Mouse (Mus musculus): ENCODE data around the gene Dennd2a. TPM values are rescaled to one million over a fixed set of nuclear protein-coding genes. Genes with fewer than 3 reads are reported as not detected.

Dennd2a gene
- polyA plus RNA-seq, 1 experiment from 2014 or later = 61.4 TPM

DNA sequence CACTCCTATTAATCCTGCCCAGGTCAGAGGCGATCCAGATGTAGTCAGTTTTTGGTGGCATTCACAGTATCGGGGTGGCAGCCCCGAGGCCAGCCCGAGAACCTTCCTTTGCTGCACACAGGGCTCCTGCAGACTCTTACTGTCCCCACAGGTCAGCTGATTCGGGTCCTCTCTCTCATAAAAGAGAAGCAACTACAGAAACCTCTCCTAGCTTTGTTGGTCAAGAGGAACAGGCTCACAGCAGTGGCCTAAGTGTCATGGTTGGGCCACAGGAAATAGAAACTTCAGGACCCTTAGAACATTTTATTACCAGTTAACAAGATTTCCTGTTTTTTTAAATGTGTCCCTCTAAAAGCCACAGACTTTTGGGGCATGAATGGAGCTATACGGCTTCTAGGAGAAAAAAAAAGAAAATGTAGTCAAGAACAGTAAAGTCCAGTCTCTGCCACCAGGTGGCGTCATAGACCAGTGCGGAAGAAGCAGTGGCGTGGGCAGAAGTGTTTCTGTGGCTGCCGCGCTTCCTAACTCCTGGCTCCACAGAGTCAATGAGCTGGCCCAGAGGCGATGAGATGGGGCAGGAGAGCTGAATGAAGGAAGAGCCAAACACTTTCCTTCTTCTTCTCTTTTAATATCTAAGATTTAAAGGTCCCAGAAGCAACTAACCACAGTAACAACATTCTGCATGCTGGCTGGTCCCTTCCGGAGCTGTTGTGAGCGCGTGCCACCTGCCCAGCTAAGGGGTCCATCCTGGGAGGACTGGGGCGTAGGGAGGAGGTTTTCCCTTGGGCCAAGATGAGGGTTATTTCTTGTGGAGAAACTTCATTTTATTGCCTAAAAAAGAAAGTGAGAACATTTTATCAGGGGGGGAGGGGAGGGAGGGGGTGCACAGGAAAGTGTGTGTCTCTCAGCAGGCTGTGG lies 94.8 kb downstream of the Dennd2a start:
- Histone ChIP-seq H3K4me2 (replicated peaks) (no peak overlapping the region), H3K9ac (replicated peaks) (no peak overlapping the region), H3K36me3 (peaks cover 57% of the 10 kb centered on the region), H3K27me3 (no peaks in the 10 kb centered on the region), H3K4me3 (no peak overlapping the region), H3K27ac (replicated peaks) (no peak overlapping the region), H3K9me3 (no peaks in the 10 kb centered on the region), H3K4me1 (no peaks in the 10 kb centered on the region)
- 49% methylated on average over 16 of the region's 16 CpGs for WGBS
- peak; percentile 66; the same call in 1 of the 2 replicates for ATAC-seq (ENCODE audit: low FRiP score, low read depth)

DNA sequence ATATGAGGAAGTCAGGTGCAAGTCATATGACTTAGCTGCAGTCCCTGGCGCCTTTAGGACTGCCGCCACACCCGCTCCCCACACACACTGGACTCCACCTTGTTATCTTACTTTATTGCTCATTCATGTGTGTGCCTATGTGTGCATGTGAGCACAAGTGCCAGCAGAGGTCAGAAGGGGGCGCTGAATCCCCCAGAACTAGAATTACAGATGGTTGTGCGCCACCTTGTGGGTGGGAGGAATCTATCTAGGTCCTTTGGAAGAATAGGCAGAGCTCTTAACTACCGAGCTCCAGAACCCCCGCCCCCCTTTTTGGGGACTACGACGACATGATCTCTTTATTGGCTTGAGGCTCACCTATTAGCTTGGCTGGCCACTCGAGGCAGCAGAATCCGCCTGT lies 97.6 kb downstream of the Dennd2a start:
- WGBS = 96% methylated on average over 11 of the region's 11 CpGs

DNA sequence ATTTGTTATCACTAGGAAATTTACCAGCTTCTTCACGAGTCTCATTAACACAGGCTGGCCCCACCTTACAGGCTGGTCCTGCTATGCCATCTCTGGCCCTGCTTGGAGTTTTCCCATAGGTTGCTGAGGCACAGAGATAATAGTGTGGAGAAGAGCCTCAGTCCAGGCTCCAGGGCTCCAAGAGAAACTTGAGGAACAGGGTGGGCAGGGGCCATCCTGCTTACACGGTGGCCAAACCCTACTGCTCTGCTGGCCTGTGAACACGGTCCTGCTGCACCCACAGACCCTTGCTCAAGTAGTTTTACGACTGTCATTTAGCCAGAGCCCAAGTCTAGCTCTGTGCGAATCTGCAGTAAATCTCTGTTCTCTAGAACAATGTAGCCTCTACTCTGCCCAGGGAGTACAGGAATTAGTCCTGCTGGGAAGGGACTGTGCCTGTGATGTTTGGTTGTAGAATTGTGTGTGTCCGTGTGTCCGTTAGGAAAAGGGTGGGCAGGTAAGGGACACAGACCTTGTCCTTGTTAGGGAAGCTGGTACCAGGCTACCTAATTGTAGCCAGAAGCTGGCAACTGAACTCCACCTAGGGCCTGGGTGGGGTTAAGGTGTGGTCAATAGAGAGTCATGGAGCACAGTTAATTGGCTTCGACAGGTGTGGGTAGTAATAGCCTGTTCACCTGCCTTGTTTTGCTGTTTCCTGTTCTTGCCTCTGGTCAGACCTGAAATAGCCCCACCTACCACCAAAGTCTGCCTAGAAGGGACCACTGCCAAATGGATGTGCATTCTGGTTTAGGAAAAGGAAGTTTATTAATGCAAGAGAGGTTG lies 102.1 kb downstream of the Dennd2a start:
- ATAC-seq (ENCODE audit: low FRiP score, low read depth) = no peak
- Histone ChIP-seq H3K36me3 (peaks cover 6% of the 10 kb centered on the region), H3K4me2 (replicated peaks) (no peak overlapping the region), H3K4me1 (no peaks in the 10 kb centered on the region), H3K27ac (replicated peaks) (no peak overlapping the region), H3K27me3 (no peaks in the 10 kb centered on the region), H3K9me3 (no peaks in the 10 kb centered on the region), H3K9ac (replicated peaks) (no peak overlapping the region), H3K4me3 (no peak overlapping the region)
- WGBS = 87% methylated on average over 8 of the region's 8 CpGs

More for the DNA sequence above, 97.6 kb downstream of the Dennd2a start:
- Histone ChIP-seq H3K27me3 (no peaks in the 10 kb centered on the region), H3K4me1 (no peaks in the 10 kb centered on the region), H3K9ac (replicated peaks) (no peak overlapping the region), H3K4me2 (replicated peaks) (no peak overlapping the region), H3K4me3 (no peak overlapping the region), H3K27ac (replicated peaks) (no peak overlapping the region), H3K36me3 (peaks cover 35% of the 10 kb centered on the region), H3K9me3 (no peaks in the 10 kb centered on the region)
- ATAC-seq (ENCODE audit: low FRiP score, low read depth) = no peak

DNA sequence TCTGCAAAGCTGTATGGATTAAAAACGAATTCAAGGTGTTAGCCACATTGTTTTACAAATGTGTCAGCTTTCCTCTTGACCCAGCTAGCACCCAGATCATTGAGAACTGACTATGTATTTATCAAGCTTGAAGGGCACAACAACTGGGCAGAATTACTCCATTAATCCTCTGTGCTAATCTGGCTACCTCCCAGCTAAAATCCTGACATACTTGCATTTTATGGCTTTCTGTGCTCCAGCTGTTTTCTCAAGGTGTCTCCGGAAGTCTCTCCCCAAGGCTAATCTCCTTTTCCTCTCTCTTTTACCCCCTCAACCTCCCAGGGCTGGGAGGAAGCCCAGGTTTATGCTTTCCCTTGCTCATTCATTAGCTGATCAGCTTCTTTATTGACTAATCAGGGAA lies 103.1 kb downstream of the Dennd2a start:
- no peaks in the 10 kb centered on the region for H3K4me1 ChIP-seq
- H3K9ac ChIP-seq (replicated peaks) = no peak overlapping the region
- H3K4me2 ChIP-seq (replicated peaks) = no peak overlapping the region
- H3K27me3 ChIP-seq = no peaks in the 10 kb centered on the region
- no peak overlapping the region for H3K4me3 ChIP-seq
- no peak overlapping the region for H3K27ac ChIP-seq (replicated peaks)
- 59% methylated on average over 2 of the region's 2 CpGs for WGBS
- no peaks in the 10 kb centered on the region for H3K9me3 ChIP-seq
- no peak for ATAC-seq (ENCODE audit: low FRiP score, low read depth)
- H3K36me3 ChIP-seq = no peaks in the 10 kb centered on the region

DNA sequence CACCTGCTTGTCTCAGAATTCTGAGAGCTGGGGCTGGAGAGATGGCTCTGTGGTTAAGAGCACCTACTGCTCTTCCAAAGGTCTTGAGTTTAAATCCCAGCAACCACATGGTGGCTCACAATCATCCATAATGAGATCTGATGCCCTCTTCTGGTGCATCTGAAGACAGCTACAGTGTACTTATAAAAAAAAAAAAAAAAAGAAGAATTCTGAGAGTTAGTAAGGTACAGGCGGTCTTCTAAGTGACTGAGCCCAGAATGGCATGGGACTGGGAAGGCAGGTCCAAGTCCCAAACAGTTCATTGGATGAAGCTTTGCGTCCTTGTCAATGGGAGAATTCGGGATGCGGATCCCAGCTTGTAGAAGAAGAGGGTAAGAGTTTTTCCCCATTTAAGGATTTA lies 104.1 kb downstream of the Dennd2a start:
- no peak overlapping the region for H3K4me2 ChIP-seq (replicated peaks)
- 92% methylated on average over 4 of the region's 4 CpGs for WGBS
- no peak for ATAC-seq (ENCODE audit: low FRiP score, low read depth)
- H3K4me1 ChIP-seq = no peaks in the 10 kb centered on the region
- H3K27ac ChIP-seq (replicated peaks) = no peak overlapping the region
- H3K27me3 ChIP-seq = no peaks in the 10 kb centered on the region
- H3K9ac ChIP-seq (replicated peaks) = no peak overlapping the region
- no peaks in the 10 kb centered on the region for H3K9me3 ChIP-seq
- H3K4me3 ChIP-seq = no peak overlapping the region
- no peaks in the 10 kb centered on the region for H3K36me3 ChIP-seq

DNA sequence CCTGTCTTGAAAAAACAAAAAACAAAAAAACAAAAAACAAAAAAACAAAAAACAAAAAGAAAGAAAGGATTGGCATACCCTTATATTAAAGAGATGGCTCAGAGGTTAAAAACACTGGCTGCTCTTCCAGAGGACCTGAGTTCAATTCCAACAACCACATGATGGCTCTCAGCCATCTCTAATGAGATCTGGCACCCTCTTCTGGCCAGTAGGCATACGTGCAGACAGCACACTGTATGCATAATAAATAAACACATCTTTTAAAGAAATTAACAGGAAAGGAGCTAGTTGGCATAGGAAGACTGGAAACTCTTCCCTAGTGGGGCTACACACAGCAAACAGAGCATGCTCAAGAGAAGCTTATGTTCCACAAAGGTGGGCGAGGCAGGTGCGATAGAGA lies 106.6 kb downstream of the Dennd2a start:
- Histone ChIP-seq H3K4me2 (replicated peaks) (no peak overlapping the region), H3K27ac (replicated peaks) (no peak overlapping the region), H3K36me3 (no peaks in the 10 kb centered on the region), H3K27me3 (no peaks in the 10 kb centered on the region), H3K4me1 (no peaks in the 10 kb centered on the region), H3K9me3 (no peaks in the 10 kb centered on the region), H3K9ac (replicated peaks) (no peak overlapping the region), H3K4me3 (no peak overlapping the region)
- WGBS = 84% methylated on average over 3 of the region's 3 CpGs
- no peak for ATAC-seq (ENCODE audit: low FRiP score, low read depth)

DNA sequence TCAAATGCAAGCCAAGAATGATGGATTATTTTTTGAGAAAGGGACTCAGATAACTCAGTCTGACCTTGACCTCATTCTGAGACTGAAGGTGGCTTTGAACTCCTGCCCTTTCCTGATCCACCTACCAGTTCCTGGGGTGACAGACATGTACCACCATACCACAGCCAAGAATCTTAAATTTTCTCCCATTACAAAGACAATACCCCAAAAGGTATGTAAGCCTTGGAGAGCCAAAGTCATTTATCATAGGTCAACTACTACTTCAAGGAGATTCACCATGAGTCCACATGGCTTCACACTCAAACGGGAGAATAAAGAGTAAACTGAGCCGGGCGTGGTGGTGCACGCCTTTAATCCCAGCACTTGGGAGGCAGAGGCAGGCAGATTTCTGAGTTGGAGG lies 107.1 kb downstream of the Dennd2a start:
- ATAC-seq (ENCODE audit: low FRiP score, low read depth) = no peak
- Histone ChIP-seq H3K36me3 (no peaks in the 10 kb centered on the region), H3K27ac (replicated peaks) (no peak overlapping the region), H3K27me3 (no peaks in the 10 kb centered on the region), H3K4me1 (0 out of 2 replicates have a peak, but pooled peaks cover 3% of the 10 kb centered on the region), H3K9ac (replicated peaks) (no peak overlapping the region), H3K9me3 (no peaks in the 10 kb centered on the region), H3K4me2 (replicated peaks) (no peak overlapping the region), H3K4me3 (no peak overlapping the region)
- WGBS = 93% methylated on average over 4 of the region's 4 CpGs

DNA sequence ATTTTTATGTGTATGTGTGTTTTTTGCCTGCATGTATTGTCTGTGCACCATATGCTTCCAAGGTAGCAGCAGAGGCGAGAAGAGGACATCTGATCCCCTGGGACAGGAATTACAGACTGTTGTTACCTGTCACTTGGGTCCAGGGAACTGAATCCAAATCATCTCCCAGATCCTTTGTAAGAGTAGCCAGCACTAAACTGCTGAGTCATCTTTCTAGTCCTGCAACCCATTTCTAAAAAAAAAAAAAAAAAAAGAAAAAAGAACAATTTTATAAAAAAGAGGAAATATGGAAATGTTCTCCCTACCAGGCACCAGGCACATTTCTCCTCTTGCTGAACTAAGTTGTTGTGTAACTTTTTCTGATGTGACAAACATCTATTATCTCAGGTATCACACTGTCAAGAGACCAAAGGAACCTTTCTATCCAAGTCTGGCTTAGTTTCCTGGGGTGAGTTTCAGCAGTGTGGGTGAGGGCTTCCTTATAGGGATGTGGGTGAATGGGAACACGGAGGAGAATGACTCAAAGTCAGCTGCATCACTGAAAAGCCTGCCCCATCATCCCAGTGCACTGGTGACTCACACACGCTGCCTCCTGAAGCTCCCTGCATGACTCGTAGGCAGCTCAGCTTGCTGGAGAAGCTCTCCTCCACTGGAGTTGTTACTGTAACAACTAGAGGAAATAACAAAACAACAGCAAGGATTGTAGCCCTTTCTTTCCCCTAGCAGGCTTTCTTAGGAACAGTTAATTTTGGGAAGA lies 110.1 kb downstream of the Dennd2a start:
- no peak overlapping the region for H3K4me3 ChIP-seq
- no peaks in the 10 kb centered on the region for H3K9me3 ChIP-seq
- WGBS = 50% methylated on average over 4 of the region's 4 CpGs
- no peak for ATAC-seq (ENCODE audit: low FRiP score, low read depth)
- H3K27me3 ChIP-seq = no peaks in the 10 kb centered on the region
- H3K36me3 ChIP-seq = no peaks in the 10 kb centered on the region
- no peak overlapping the region for H3K27ac ChIP-seq (replicated peaks)
- no peak overlapping the region for H3K4me2 ChIP-seq (replicated peaks)
- no peak overlapping the region for H3K9ac ChIP-seq (replicated peaks)
- H3K4me1 ChIP-seq = 0 out of 2 replicates have a peak, but pooled peaks cover 3% of the 10 kb centered on the region

DNA sequence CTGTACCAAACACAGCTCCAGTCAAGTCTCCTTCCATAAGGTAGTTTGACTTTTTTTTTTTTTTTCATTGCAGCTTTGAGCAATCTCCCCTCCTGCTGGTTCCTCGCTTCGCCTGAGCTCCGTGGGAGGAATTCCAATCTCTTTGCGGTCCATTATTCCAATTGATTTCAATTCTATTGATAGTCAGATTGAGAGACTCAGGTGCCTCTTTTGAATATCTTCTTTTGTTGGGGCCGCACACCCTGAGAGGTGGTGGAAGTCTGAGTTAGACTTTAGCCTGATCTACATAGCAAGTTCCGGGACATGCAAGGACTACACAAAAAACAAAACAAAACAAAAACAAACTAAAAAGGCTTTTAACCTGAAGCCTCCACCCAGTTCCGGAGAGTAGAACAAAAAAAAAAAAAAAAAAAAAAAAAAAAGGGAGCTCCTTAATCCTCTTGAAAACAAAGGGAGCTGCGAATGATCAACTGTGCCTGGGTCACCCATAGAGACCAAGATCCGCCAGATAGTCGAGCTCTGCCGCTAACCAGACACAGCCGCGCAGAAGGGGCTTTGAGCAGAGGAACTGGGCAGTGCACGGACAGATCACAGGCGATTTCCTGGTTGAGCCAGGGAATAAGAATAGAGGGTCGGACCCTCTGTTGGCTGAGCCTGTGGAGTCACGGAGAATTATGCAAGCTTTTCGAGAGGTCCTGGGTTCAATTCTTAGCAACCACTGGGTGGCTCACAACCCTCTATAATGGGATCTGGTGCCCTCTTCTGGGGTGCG lies 111.7 kb downstream of the Dennd2a start:
- 0 out of 2 replicates have a peak overlapping the region, but pooled peaks have one; percentile 7 for H3K4me3 ChIP-seq
- no peaks in the 10 kb centered on the region for H3K36me3 ChIP-seq
- H3K9me3 ChIP-seq = no peaks in the 10 kb centered on the region
- H3K27ac ChIP-seq (replicated peaks) = no peak overlapping the region
- H3K9ac ChIP-seq (replicated peaks) = no peak overlapping the region
- peak overlapping the region; percentile 32 for H3K4me2 ChIP-seq (replicated peaks)
- WGBS = 3% methylated on average over 19 of the region's 19 CpGs
- no peaks in the 10 kb centered on the region for H3K27me3 ChIP-seq
- ATAC-seq (ENCODE audit: low FRiP score, low read depth) = no peak
- H3K4me1 ChIP-seq = 0 out of 2 replicates have a peak, but pooled peaks cover 3% of the 10 kb centered on the region

DNA sequence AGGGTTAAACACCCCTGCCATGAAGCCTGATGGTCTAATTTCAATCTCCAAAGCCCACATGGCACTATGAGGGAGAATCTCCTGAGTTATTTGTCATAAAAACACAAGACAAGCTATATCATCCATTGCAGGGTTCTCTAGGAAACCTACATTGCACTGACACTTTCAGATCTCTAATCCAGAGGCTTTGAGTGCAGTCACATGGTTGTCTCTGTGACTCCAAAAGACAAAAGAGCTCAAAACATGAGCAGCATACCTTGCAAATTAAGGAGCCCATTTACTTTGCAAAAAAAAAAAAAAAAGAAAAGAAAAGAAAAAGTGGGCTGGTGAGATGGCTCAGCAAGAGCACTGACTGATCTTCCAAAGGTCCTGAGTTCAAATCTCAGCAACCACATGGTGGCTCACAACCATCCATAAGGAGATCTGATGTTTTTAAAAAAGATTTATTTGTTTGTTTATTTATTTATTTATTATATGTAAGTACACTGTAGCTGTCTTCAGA lies 114.8 kb downstream of the Dennd2a start:
- no peaks in the 10 kb centered on the region for H3K36me3 ChIP-seq
- 0 out of 2 replicates have a peak, but pooled peaks cover 3% of the 10 kb centered on the region for H3K4me1 ChIP-seq
- no peaks in the 10 kb centered on the region for H3K27me3 ChIP-seq
- no peaks in the 10 kb centered on the region for H3K9me3 ChIP-seq
- H3K27ac ChIP-seq (replicated peaks) = no peak overlapping the region
- H3K4me2 ChIP-seq (replicated peaks) = no peak overlapping the region
- no peak overlapping the region for H3K4me3 ChIP-seq
- H3K9ac ChIP-seq (replicated peaks) = no peak overlapping the region
- no peak for ATAC-seq (ENCODE audit: low FRiP score, low read depth)

DNA sequence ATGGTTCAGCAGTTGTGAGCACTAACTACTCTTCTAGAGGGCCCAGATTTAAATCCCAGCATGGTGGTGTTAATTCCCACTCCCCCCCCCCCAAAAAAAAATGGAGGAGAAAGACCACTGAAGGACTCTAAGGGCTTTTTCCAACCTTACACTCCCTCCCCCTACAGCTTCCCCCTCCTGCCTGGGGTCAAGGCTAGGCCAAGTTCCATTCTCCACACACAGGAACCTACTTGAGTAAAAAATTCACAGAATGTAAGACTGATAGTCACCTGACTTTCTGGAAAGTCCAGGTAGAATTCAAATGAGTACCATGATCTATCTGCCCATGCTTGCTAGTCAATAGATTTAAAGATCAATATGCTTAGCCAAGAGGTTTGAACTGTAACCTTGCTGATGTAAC lies 117.5 kb downstream of the Dennd2a start:
- no peak for ATAC-seq (ENCODE audit: low FRiP score, low read depth)
- Histone ChIP-seq H3K4me3 (no peak overlapping the region), H3K27ac (replicated peaks) (no peak overlapping the region), H3K9ac (replicated peaks) (no peak overlapping the region), H3K4me1 (0 out of 2 replicates have a peak, but pooled peaks cover 5% of the 10 kb centered on the region), H3K4me2 (replicated peaks) (no peak overlapping the region), H3K27me3 (no peaks in the 10 kb centered on the region), H3K36me3 (no peaks in the 10 kb centered on the region), H3K9me3 (no peaks in the 10 kb centered on the region)

All from midbrain, embryonic 12.5 days (tissue).